Mouse (Mus musculus) left cerebral cortex, postnatal 10 days (tissue): ENCODE results near the gene Gm867. TPM values are rescaled to one million over a fixed set of nuclear protein-coding genes. Genes with fewer than 3 reads are reported as not detected.
A peak's percentile ranks its signal among the peaks of the same experiment; 100 is the strongest.

Source experiments
- DNase-seq, 2 experiments: peaks; one replicate each; pipeline ENCODE4 v3.0.0; 2021 to 2022; ENCODE audit warnings: low spot score in 2 of 2, mixed read lengths in 1 of 2; ENCODE audit errors: extremely low spot score in 1 of 2
- intact Hi-C: fragments of 180-260 bp; cut with DNase I; formaldehyde crosslinking; loops from one replicate; pipeline ENCODE4 v1.15.1; 2025
- total RNA-seq, 2 experiments: library from RNA; stranded (reverse); gene quantifications; 2 replicates each; pipeline ENCODE4 v1.2.3; 2021

Gene Gm867
- total RNA-seq, 2 experiments from 2014 or later: 0.49 TPM; not detected in 1

DNA sequence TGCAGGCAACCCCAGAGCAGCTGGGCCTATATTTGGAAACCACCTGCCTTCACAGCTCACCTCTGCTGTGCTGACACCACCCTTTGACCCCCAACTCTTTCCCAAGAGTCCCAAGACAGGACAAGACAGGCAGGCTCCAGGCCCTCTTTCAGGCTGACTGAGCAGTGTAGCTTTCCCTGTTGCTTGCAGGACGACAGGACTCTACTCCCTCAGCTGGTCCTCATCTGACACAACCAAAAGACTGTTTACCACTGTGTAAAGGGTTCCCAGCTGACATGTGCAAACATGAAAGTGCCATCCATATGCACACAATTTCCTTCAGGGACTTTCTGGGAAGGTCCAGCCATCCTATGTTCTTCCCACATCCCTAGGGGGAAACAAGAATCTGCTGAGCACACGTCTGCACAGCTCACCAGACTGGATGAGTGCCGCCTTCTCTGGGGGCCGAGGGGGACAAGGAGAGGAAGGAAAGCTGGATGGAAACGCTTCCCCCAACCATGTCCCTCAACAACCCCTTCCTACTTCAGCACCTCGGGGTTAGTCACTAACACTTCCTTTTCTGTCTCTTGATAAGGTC lies 27.4 kb downstream of the Gm867 start:
- no peak for DNase-seq
- intact Hi-C loops: no loop called here

DNA sequence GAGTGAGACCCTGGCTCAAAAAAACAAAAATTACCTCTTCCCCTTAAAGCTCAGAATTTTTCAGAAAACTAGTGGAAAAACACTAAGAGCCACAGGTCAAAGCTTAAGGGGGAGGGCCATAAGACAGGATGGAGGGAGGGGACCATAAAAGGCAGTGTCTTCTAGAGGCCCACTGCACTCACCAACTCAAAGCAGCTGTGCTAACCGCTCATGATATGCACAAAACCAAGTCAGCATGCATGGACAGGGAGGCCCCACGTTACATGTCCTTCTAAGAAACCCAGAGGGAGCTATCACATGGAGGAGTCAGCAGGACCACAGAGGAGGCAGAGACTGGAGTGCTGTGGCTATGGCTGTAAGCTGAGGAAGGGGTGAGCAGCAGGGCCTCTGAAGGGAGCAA lies 29.8 kb downstream of the Gm867 start:
- intact Hi-C loops: no loop called here

DNA sequence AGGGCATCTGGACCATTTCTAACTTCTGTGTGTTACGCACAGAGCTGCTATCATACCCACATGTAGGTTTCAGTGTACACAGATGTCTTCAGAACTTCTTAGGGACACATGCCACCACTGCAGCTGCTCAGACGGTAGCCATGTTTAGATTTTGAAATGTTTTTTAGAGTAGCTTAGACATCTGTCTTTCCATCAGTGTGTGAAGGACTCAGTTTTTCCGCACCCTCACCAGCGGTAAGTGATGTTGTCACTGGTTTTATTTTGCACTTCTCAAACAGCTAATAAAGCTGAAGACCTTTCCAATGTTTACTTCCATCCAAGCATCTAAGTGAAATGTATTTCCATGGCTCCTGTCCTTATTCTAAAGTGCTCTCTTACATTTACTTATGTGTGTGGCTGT lies 33.6 kb downstream of the Gm867 start:
- intact Hi-C loops: no loop called here
- no peak for DNase-seq

More for the DNA sequence above, 29.8 kb downstream of the Gm867 start:
- no peak for DNase-seq

DNA sequence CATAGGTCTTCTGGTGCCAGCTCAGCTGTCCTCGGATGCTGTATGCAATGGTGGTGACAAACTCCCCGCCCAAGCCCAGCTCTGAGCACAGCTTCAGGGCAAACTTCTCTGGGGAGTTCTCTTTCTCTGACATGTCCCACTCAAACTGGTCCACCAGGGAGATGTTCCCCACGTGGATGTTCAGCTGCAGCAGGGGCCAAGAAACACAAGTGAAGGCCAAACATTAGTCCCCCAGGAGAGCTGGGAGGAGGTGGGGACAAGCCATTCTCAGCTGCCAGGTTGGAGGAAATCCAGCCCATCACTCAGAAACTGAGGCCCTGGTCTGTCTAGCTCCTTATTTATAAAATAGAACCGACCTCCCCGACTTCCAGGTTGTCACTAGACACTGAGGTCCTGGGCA lies 36.1 kb downstream of the Gm867 start:
- no peak for DNase-seq
- intact Hi-C loops: no loop called here

DNA sequence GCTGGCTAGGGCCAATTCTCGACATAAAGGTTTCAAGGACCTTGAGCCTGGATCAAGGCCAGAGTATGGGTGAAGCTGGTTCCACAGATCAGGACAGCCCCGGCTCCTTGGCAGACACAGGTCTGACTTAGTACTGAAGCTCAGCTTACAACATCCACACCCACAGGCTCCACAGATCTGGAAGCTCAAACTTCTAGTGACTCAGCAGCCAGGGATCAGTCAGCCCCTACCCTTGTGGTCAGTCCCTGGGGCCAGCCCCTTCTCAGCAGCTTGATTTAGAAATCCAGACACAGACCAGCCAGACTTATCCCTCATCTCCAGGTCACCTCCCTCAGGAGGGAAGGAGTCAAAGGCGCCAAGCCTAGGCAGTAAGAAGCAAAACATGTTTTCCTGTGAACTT lies 41.6 kb downstream of the Gm867 start:
- DNase-seq: peak in 1 of 2 experiments; percentile 58
- intact Hi-C loops: loop anchor here (5.0 kb wide), 1 partner anchor 53 kb away; the partner anchor contains the start of gene Gm5134

DNA sequence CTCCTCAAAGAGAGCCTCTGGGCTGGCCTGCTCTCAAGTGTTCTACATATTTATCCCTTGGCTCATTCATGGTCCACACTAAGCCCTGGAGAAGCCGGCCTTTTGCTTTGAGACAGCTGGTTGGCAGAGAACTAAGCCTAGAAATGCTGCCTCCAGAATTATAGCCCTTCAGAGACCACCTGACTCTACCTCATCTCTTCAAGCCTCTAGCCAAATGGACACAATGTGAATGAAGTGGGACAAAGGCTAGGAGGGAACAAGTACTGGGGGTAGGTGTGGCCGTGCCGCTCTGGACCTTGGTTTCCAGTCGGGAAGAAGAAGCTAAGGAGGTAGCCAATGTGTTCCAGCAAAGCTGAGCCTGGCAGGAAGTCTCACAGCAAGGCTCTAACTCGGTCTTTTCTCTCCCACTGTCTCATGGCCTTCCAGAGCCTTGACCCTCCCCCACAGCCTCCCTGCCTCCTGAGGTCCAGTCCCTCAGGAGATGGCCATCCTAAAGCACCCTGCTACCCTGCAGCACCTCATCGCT lies 42.4 kb downstream of the Gm867 start:
- no peak for DNase-seq
- intact Hi-C loops: loop anchor here (5.0 kb wide), 1 partner anchor 54 kb away; the partner anchor contains the start of gene Gm5134

DNA sequence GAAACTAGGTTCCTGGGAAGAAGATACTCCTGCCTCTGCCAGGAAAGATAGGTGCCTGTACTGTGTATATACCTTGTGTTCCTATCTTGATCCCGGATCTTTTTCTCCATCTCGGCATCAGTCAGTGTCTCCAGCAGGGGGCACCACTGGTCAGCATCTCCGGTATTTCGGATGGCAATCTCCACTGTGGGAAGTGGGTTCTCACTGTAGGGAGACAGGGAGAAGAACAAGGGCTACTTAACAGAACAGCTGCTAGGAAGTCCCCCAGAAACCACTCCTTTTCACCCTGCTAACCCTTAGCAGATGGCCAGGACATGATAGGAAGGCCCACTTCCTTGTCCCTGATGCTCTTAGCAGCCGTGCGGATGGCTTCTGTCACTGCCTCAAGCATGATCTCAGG lies 43.1 kb downstream of the Gm867 start:
- DNase-seq: peak; percentile 59 to 84
- intact Hi-C loops: loop anchor here (5.0 kb wide), 1 partner anchor 55 kb away; the partner anchor contains the start of gene Gm5134

DNA sequence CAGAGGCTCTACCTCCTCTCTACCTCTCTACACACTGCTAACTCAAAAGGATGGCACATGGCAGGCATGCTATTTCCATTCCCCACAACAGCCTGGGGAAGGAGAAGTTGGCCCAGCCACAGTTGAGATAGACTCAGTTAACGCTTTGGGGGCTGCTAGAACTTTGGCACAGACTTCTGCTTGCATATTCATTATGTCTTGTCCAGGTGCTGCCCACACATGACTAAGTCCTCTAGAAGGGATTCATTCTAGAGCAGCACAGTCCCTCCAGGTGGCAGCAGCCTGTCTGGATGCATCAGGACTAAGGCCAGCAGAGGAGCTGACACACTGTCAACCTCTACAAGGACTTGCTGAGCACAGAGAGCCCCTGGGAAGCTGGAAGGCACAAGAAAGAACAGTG lies 44.3 kb downstream of the Gm867 start:
- DNase-seq: peak in 1 of 2 experiments; percentile 49
- intact Hi-C loops: loop anchor here (5.0 kb wide), 1 partner anchor 56 kb away; the partner anchor contains the start of gene Gm5134

DNA sequence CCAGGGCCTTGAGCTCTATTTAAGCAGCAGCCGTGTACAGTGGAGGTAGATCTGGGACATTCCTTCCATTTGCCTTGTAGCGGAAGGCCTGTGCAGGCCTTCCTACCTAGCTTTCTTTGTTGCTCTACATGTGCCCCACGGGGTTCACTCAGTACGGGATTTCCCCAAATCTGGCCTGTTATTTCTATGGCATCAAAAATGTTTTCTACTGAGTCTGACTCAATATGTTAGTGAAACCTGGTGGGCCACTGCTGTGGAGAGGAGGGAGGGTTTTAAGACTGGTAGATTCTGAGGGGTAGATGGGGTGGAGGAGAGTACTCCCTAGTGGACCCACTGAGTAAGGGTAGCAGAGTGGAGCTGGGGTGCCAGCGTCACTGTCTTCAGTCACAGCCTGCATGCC lies 44.7 kb downstream of the Gm867 start:
- intact Hi-C loops: loop anchor here (5.0 kb wide), 1 partner anchor 57 kb away; the partner anchor contains the start of gene Gm5134
- no peak for DNase-seq

DNA sequence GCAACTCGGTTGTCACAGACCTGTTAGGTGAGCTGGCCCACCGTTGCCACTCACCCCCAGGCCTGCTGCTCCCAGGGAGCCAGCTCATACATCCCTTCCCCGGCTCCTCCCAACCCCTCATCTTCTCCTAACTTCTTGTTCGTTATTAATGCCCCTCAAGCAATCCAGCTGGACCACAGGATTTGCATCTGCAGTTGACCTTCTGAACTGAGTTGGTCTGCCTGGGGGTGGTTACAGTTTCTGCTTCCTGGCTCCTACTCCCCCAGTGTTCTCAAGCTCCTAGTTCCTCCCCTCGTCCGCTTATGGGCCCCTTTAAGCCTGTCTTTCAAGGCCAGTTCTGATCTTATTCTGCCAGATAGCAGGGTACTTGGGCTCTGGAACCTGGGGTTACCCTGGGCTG lies 45.9 kb downstream of the Gm867 start:
- intact Hi-C loops: no loop called here
- DNase-seq: no peak

DNA sequence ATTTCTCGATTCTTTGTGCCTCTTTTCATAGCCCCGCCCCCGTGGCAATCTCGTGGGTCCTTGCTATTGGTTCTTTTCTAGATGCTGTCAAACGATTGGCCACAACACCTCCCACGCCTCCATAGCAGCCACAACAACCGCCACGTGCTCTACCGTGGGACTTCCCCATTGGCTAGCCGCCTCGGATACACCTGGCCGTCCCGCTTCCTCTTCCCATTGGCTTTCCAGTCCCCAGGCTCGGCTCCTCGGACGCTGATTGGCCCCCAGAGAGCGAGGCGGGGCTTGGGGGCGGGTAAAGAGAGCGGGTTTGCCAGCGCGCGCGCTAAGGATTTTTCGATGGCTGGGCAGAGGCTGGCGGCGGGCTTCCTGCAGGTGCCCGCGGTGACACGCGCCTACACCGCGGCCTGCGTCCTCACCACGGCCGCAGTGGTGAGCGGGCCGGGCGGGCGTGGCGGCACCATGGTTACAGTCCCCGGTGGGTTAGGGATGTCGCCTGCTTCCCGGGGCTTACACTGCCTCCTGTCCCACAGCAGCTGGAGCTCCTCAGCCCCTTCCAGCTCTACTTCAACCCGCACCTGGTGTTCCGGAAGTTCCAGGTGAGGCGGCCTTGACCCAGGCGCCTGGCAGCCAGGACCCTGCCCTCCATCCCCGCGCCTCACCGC lies 47.3 kb downstream of the Gm867 start, which contains the start of gene Derl3:
Derl3 (plus strand) TSS at position 325 of the 662 bp plus-strand sequence.
- peak; percentile 96 to 97 for DNase-seq

DNA sequence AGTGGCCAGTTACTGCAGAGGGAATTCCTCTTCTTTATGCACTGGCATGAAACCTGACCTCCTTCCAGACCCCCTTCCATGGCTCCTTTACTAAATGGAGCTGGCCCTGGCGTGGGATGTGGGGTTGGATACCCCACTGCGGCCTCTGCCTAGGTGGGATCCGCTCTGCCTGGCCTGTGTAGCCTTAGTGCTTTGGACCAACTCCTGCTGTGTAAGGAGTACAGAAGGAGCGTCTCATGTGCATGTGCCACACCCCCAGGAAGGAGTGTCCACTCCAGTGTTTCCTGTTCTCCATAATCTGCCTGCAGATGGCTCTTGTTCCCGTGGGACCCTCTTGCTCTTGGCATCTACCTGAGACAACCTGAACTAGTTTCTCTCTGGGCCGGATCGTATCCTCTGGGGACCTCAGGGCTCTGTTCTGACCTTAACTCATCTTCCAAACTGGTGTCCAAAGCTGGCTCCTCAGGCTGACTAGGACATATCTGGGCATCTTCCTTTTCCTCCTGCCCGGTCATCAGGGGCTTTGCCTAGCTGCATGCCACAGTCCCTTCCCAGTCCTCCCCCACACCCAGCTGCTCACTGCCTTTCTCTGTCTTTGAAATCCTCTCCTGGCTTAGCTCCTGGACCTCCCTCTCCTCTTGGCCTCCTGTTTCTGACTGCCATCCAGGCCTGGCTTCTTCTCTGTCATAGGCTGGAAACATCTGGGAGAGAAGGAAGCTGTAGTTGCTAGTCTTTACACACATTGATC lies 50.9 kb downstream of the Gm867 start:
- no peak for DNase-seq
- intact Hi-C loops: no loop called here

More for the DNA sequence above, 47.3 kb downstream of the Gm867 start, which contains the start of gene Derl3:
- intact Hi-C loops: no loop called here

Other genes starting within 250 kb of the Gm867 start
- 10 to 100 TPM; 83.7 to 84.3 TPM for gene Cabin1, start 176.3 kb downstream of the Gm867 start, total RNA-seq
- 10 to 100 TPM; 34.4 to 39.3 TPM for gene Ddt, start 167.3 kb downstream of the Gm867 start, total RNA-seq
- not detected for gene Gm20441, start 159.7 kb downstream of the Gm867 start, total RNA-seq
- under 1 TPM; 0.61 to 0.71 TPM for gene Gstt3, start 159.3 kb downstream of the Gm867 start, total RNA-seq
- 1 to 10 TPM; 3.8 TPM for gene Gstt1, start 142.1 kb downstream of the Gm867 start, total RNA-seq
- gene Gstt4, start 118.1 kb downstream of the Gm867 start, total RNA-seq: not detected
- gene Gstt2, start 103.2 kb downstream of the Gm867 start, total RNA-seq: 1 to 10 TPM; 3.5 to 4.6 TPM
- 100 to 1,000 TPM; 771 to 828 TPM for gene Mif, start 80.4 kb downstream of the Gm867 start, total RNA-seq
- gene Derl3, start 47.3 kb downstream of the Gm867 start, total RNA-seq: 1 to 10 TPM; 1.5 to 3.0 TPM
- gene Smarcb1, start 19.1 kb downstream of the Gm867 start, total RNA-seq: 10 to 100 TPM; 92.6 to 100.0 TPM
- gene Chchd10, start 7.5 kb downstream of the Gm867 start, total RNA-seq: 100 to 1,000 TPM; 155 to 181 TPM
- gene Mmp11, start 4.2 kb downstream of the Gm867 start, total RNA-seq: 1 to 10 TPM; 2.5 to 2.6 TPM
- not detected for gene Vpreb3, start 2.4 kb upstream of the Gm867 start, total RNA-seq
- gene Gm5134, start 13.8 kb upstream of the Gm867 start, total RNA-seq: under 1 TPM in 1 of 2 experiments, not detected in 1; 0.16 TPM
- gene Zfp280b, start 92.0 kb upstream of the Gm867 start, total RNA-seq: 1 to 10 TPM; 7.9 to 9.2 TPM
- gene Slc5a4b, start 170.3 kb upstream of the Gm867 start, total RNA-seq: not detected
- under 1 TPM in 1 of 2 experiments, not detected in 1; 0.26 TPM for gene Slc5a4a, start 206.8 kb upstream of the Gm867 start, total RNA-seq